Mouse (Mus musculus) embryonic facial prominence, embryonic 12.5 days (tissue): ENCODE measurements at regions not wholly inside any gene's neighbourhood (a gene's known extent, or its start where the extent isn't known, plus 50 kb on each side); places are given as distances from the start of the nearest gene placed in this dataset.

ENCODE experiments used
- ATAC-seq: fragments of 200-750 bp; cut with Nextera tagmentation; 2 replicates; pipeline ENCODE4 v1.8.0; 2017; ENCODE audit not compliant: insufficient number of reproducible peaks, insufficient read depth, low FRiP score, low TSS enrichment
- H3K27ac ChIP-seq: fragments of 300-500 bp; sonication (generic); 2 replicates; pipeline ENCODE4 v1.5.1; 2016; ENCODE audit warnings: mild to moderate bottlenecking
- H3K27me3 ChIP-seq: fragments of 300-500 bp; sonication (generic); 2 replicates; pipeline ENCODE4 v1.6.1; 2016; ENCODE audit warnings: mild to moderate bottlenecking, moderate library complexity
- H3K36me3 ChIP-seq: fragments of 300-500 bp; sonication (generic); 2 replicates; pipeline ENCODE4 v1.6.1; 2016; ENCODE audit warnings: mild to moderate bottlenecking
- H3K4me1 ChIP-seq: fragments of 300-500 bp; sonication (generic); 2 replicates; pipeline ENCODE4 v1.6.1; 2016
- H3K4me2 ChIP-seq: fragments of 300-500 bp; sonication (generic); replicated peaks from 2 replicates; pipeline ENCODE4 v1.6.1; 2016; ENCODE audit warnings: mild to moderate bottlenecking, moderate library complexity
- H3K4me3 ChIP-seq: fragments of 300-500 bp; sonication (generic); 2 replicates; pipeline ENCODE4 v1.5.1; 2016; ENCODE audit warnings: mild to moderate bottlenecking
- H3K9ac ChIP-seq: fragments of 300-500 bp; sonication (generic); 2 replicates; pipeline ENCODE4 v1.6.1; 2016; ENCODE audit warnings: mild to moderate bottlenecking, moderate library complexity
- H3K9me3 ChIP-seq: fragments of 300-500 bp; sonication (generic); 2 replicates; pipeline ENCODE4 v1.6.1; 2016; ENCODE audit warnings: mild to moderate bottlenecking, moderate library complexity
- WGBS: fragments of 180-500 bp; shearing (Covaris S2); methylation state at CpG from one replicate; pipeline ENCODE4 v1.1.7; 2016; 5-methylcytosine and 5-hydroxymethylcytosine counted together

- no peak overlapping the region for H3K27ac ChIP-seq
- no peaks in the 10 kb centered on the region for H3K36me3 ChIP-seq
- H3K4me1 ChIP-seq = peaks cover 3% of the 10 kb centered on the region; the same call in 1 of the 2 replicates
- H3K4me3 ChIP-seq = no peak overlapping the region
- H3K9me3 ChIP-seq = no peaks in the 10 kb centered on the region
- ATAC-seq = no peak
- H3K4me2 ChIP-seq = no peak overlapping the region
- 80% methylated on average over 12 of the region's 12 CpGs for WGBS
- no peak overlapping the region for H3K9ac ChIP-seq
- no peaks in the 10 kb centered on the region for H3K27me3 ChIP-seq
Observed at GRCm38 (mm10) chr7:113066536-113066935, 112.8 kb downstream of the Rassf10 start.

GRCm38 (mm10) chr7:113068296-113068695 is 114.5 kb downstream of the Rassf10 start:
- Histone ChIP-seq H3K36me3 (no peaks in the 10 kb centered on the region), H3K27ac (no peak overlapping the region), H3K27me3 (no peaks in the 10 kb centered on the region), H3K4me1 (peaks cover 3% of the 10 kb centered on the region; the same call in 1 of the 2 replicates), H3K9ac (no peak overlapping the region), H3K4me3 (no peak overlapping the region), H3K4me2 (no peak overlapping the region), H3K9me3 (no peaks in the 10 kb centered on the region)
- no peak for ATAC-seq
- WGBS = 94% methylated on average over 6 of the region's 6 CpGs

- Histone ChIP-seq H3K4me3 (no peak overlapping the region), H3K4me2 (no peak overlapping the region), H3K4me1 (peaks cover 3% of the 10 kb centered on the region; the same call in 1 of the 2 replicates), H3K27ac (no peak overlapping the region), H3K36me3 (no peaks in the 10 kb centered on the region), H3K9me3 (no peaks in the 10 kb centered on the region), H3K9ac (no peak overlapping the region), H3K27me3 (no peaks in the 10 kb centered on the region)
- no peak for ATAC-seq
- WGBS = 58% methylated on average over 4 of the region's 4 CpGs
Observed at GRCm38 (mm10) chr7:113069336-113069924, 115.7 kb downstream of the Rassf10 start.

GRCm38 (mm10) chr7:113071418-113071817 is 117.7 kb downstream of the Rassf10 start:
- WGBS = 70% methylated on average over 1 of the region's 1 CpGs
- H3K4me3 ChIP-seq = no peak overlapping the region
- H3K27me3 ChIP-seq = no peaks in the 10 kb centered on the region
- no peaks in the 10 kb centered on the region for H3K36me3 ChIP-seq
- H3K9ac ChIP-seq = no peak overlapping the region
- H3K9me3 ChIP-seq = no peaks in the 10 kb centered on the region
- no peak for ATAC-seq
- H3K4me1 ChIP-seq = peaks cover 3% of the 10 kb centered on the region; the same call in 1 of the 2 replicates
- no peak overlapping the region for H3K4me2 ChIP-seq
- H3K27ac ChIP-seq = no peak overlapping the region

- no peak overlapping the region for H3K4me2 ChIP-seq
- no peak for ATAC-seq
- no peaks in the 10 kb centered on the region for H3K27me3 ChIP-seq
- no peak overlapping the region for H3K4me3 ChIP-seq
- no peaks in the 10 kb centered on the region for H3K36me3 ChIP-seq
- H3K9me3 ChIP-seq = no peaks in the 10 kb centered on the region
- 35% methylated on average over 6 of the region's 6 CpGs for WGBS
- peaks cover 3% of the 10 kb centered on the region; the same call in 1 of the 2 replicates for H3K4me1 ChIP-seq
- H3K9ac ChIP-seq = no peak overlapping the region
- no peak overlapping the region for H3K27ac ChIP-seq
Observed at GRCm38 (mm10) chr7:113073781-113074180, 120.0 kb downstream of the Rassf10 start.

- no peak overlapping the region for H3K4me3 ChIP-seq
- 76% methylated on average over 6 of the region's 6 CpGs for WGBS
Observed at GRCm38 (mm10) chr7:113075371-113075770, 121.6 kb downstream of the Rassf10 start.

DNA sequence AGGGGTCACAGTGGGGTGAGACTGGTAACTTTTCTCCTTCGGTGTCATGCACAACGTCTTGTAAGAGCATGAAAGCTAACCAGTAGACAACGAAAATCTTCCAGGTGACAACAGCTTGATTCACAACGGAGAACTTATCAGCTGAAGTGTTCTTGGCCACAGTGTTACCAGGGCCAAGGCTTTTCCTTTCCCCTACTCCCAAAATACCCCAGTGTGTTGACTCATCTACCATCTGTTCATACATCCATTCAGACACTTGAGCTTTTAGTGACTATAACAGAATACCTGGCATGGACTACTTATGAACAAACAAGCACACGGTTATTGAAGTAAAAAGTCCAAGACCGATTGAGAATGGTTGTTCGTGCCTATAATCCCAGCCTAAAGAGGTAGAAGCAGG is 122.5 kb downstream of the Rassf10 start:
- no peaks in the 10 kb centered on the region for H3K27me3 ChIP-seq
- 92% methylated on average over 7 of the region's 7 CpGs for WGBS
- H3K36me3 ChIP-seq = no peaks in the 10 kb centered on the region
- no peaks in the 10 kb centered on the region for H3K9me3 ChIP-seq
- H3K27ac ChIP-seq = no peak overlapping the region
- no peak overlapping the region for H3K9ac ChIP-seq
- H3K4me3 ChIP-seq = no peak overlapping the region
- no peaks in the 10 kb centered on the region; the same call in 1 of the 2 replicates for H3K4me1 ChIP-seq
- no peak for ATAC-seq
- H3K4me2 ChIP-seq = no peak overlapping the region

More at GRCm38 (mm10) chr7:113075371-113075770, 121.6 kb downstream of the Rassf10 start:
- ATAC-seq = no peak
- Histone ChIP-seq H3K4me1 (no peaks in the 10 kb centered on the region), H3K9me3 (no peaks in the 10 kb centered on the region), H3K27ac (no peak overlapping the region), H3K27me3 (no peaks in the 10 kb centered on the region), H3K9ac (no peak overlapping the region), H3K4me2 (no peak overlapping the region), H3K36me3 (no peaks in the 10 kb centered on the region)

GRCm38 (mm10) chr7:113081120-113081519 is 126.1 kb upstream of the Arntl start:
- Histone ChIP-seq H3K36me3 (no peaks in the 10 kb centered on the region), H3K4me2 (no peak overlapping the region), H3K4me3 (no peak overlapping the region), H3K9me3 (no peaks in the 10 kb centered on the region), H3K27me3 (no peaks in the 10 kb centered on the region), H3K4me1 (no peaks in the 10 kb centered on the region; the same call in 1 of the 2 replicates), H3K27ac (no peak overlapping the region), H3K9ac (no peak overlapping the region)
- 64% methylated on average over 5 of the region's 5 CpGs for WGBS
- no peak for ATAC-seq

DNA sequence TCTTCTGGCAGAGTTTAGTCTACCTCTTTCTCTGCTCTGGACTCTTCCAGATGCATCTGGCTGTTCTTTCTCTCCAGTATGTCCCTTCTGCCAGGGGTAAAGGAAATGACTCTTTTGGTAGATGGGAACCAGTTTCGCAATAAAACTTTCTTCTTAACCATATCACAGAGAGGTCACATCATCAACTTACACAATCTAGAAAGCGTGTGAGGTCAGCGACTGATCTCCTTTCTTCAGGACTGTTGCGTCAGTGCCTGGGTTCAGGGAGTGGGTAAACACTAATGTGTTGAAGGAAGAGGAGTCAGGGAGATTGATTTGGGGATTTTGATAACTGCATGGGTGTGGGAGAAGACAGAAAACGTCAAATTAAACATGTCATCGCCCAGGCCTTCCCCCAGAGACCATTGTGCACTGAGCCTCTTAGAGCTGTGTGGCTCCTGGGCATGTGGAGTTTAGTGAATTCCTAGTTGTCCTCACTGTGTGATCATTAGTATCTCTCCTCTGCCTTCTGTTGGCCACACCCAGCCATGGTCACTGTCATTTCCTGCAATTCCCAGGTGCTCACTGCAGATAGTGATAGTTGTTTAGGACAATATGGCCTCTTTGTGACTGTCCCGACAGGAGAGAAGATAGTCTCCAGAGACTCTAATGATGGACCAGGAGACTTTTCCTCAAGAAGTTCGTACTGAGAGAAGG is 122.2 kb upstream of the Arntl start:
- H3K4me1 ChIP-seq = no peaks in the 10 kb centered on the region; the same call in 1 of the 2 replicates
- 79% methylated on average over 8 of the region's 8 CpGs for WGBS
- H3K36me3 ChIP-seq = no peaks in the 10 kb centered on the region
- ATAC-seq = no peak
- H3K9ac ChIP-seq = no peak overlapping the region
- no peaks in the 10 kb centered on the region for H3K27me3 ChIP-seq
- H3K4me3 ChIP-seq = no peak overlapping the region
- no peak overlapping the region for H3K4me2 ChIP-seq
- H3K27ac ChIP-seq = no peak overlapping the region
- H3K9me3 ChIP-seq = no peaks in the 10 kb centered on the region

GRCm38 (mm10) chr7:113086158-113086557 is 121.1 kb upstream of the Arntl start:
- H3K4me3 ChIP-seq = no peak overlapping the region
- H3K27me3 ChIP-seq = no peaks in the 10 kb centered on the region
- H3K4me2 ChIP-seq = no peak overlapping the region
- no peak overlapping the region for H3K9ac ChIP-seq
- H3K27ac ChIP-seq = no peak overlapping the region
- no peaks in the 10 kb centered on the region for H3K9me3 ChIP-seq
- no peaks in the 10 kb centered on the region; the same call in 1 of the 2 replicates for H3K4me1 ChIP-seq
- no peak for ATAC-seq
- 53% methylated on average over 1 of the region's 1 CpGs for WGBS
- H3K36me3 ChIP-seq = no peaks in the 10 kb centered on the region

GRCm38 (mm10) chr7:113087646-113088045 is 119.6 kb upstream of the Arntl start:
- Histone ChIP-seq H3K36me3 (no peaks in the 10 kb centered on the region), H3K27ac (no peak overlapping the region), H3K27me3 (no peaks in the 10 kb centered on the region), H3K9me3 (no peaks in the 10 kb centered on the region), H3K4me1 (no peaks in the 10 kb centered on the region), H3K4me3 (no peak overlapping the region), H3K9ac (no peak overlapping the region), H3K4me2 (no peak overlapping the region)
- 86% methylated on average over 5 of the region's 5 CpGs for WGBS
- no peak for ATAC-seq

DNA sequence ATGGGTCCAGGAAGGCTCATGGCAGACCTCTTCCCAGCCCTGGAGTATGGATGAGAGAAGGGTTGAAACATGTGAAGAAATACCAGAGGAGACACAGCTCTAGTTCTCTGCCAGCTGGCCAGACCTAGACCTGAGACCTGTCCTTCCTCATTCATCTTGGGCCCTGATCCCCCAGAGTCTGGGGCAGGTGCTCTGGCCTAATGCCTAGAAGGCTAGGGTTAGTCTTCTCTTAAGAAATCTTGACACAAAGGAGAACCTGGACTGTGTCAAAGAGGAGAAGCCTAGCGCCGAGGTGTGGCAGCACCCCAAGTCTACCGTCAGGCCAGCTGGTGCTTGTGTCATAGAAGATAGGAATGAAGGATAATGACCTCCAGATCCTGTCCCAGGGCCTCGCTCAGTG is 118.2 kb upstream of the Arntl start:
- Histone ChIP-seq H3K4me2 (no peak overlapping the region), H3K4me3 (no peak overlapping the region), H3K4me1 (no peaks in the 10 kb centered on the region), H3K9me3 (no peaks in the 10 kb centered on the region), H3K27ac (no peak overlapping the region), H3K9ac (no peak overlapping the region), H3K36me3 (no peaks in the 10 kb centered on the region), H3K27me3 (no peaks in the 10 kb centered on the region)
- WGBS = 80% methylated on average over 4 of the region's 4 CpGs
- no peak for ATAC-seq
